Mouse (Mus musculus): ENCODE data around the gene Ccdc84. TPM values are rescaled to one million over a fixed set of nuclear protein-coding genes. Genes with fewer than 3 reads are reported as not detected.
"Not testable (repeated sequence)": the region's sequence is repeated elsewhere in the genome, so short reads cannot be mapped to it uniquely, and the experiment has no call there.

Ccdc84 gene
- total RNA-seq, 4 experiments from 2014 or later, result 1.6 to 4.5 (median 3.4) TPM

GRCm38 (mm10) chr9:44364480-44364879 lies 53.9 kb downstream of the Ccdc84 start:
- no peak for DNase-seq (ENCODE audit: low spot score in 2 of 2)

- DNase-seq (ENCODE audit: low spot score in 2 of 2), result not testable (repeated sequence)
Measured at GRCm38 (mm10) chr9:44361931-44362330, 56.4 kb downstream of the Ccdc84 start.

- DNase-seq (ENCODE audit: low spot score in 2 of 2), result peak; percentile 86 to 92
Measured at GRCm38 (mm10) chr9:44361190-44361917, 57.0 kb downstream of the Ccdc84 start, which contains the start of gene Vps11. TSS of gene Vps11 (minus strand) at chr9:44361670.

Small RNA genes lying within 50 kb of the gene (microRNA-seq; reads per million reads assigned to microRNA genes)
- gene Mir7085, result 3.3 reads per million

Other genes with a start within 250 kb of the Ccdc84 start
- gene Cbl, start 184.5 kb downstream of the Ccdc84 start, total RNA-seq (2022), result 10 to 100 TPM in 1 of 4 experiments, 1 to 10 TPM in 3; 5.1 to 10.2 (median 7.3) TPM
- gene Ccdc153, start 177.9 kb downstream of the Ccdc84 start, total RNA-seq (2022), result not detected
- gene Pdzd3, start 167.1 kb downstream of the Ccdc84 start, total RNA-seq (2022), result 1 to 10 TPM in 1 of 4 experiments, under 1 TPM in 3; 0.56 to 1.0 (median 0.95) TPM
- 10 to 100 TPM; 20.5 to 24.7 (median 22.6) TPM for gene Nlrx1, start 150.0 kb downstream of the Ccdc84 start, total RNA-seq (2022)
- gene Abcg4, start 130.0 kb downstream of the Ccdc84 start, total RNA-seq (2022), result under 1 TPM; 0.12 to 0.70 (median 0.30) TPM
- 1 to 10 TPM; 4.5 to 9.6 (median 7.2) TPM for gene Hinfp, start 112.9 kb downstream of the Ccdc84 start, total RNA-seq (2022)
- 10 to 100 TPM; 10.4 to 18.9 (median 15.2) TPM for gene C2cd2l, start 98.3 kb downstream of the Ccdc84 start, total RNA-seq (2022)
- 10 to 100 TPM; 10.9 to 14.8 (median 13.0) TPM for gene Dpagt1, start 92.5 kb downstream of the Ccdc84 start, total RNA-seq (2022)
- gene H2afx, start 83.9 kb downstream of the Ccdc84 start, total RNA-seq (2022), result 10 to 100 TPM in 1 of 4 experiments, 1 to 10 TPM in 3; 7.8 to 10.3 (median 8.7) TPM
- gene Hmbs, start 74.3 kb downstream of the Ccdc84 start, total RNA-seq (2022), result 10 to 100 TPM; 24.2 to 26.1 (median 25.2) TPM
- gene Vps11, start 56.9 kb downstream of the Ccdc84 start, total RNA-seq (2022), result 10 to 100 TPM; 17.6 to 19.0 (median 18.3) TPM
- gene Hyou1, start 39.1 kb downstream of the Ccdc84 start, total RNA-seq (2022), result 10 to 100 TPM; 24.2 to 32.0 (median 25.9) TPM
- 100 to 1,000 TPM in 3 of 4 experiments, 10 to 100 TPM in 1; 96.0 to 131 (median 127) TPM for gene Slc37a4, start 21.7 kb downstream of the Ccdc84 start, total RNA-seq (2022)
- 100 to 1,000 TPM; 854 to 938 (median 914) TPM for gene Rps25, start 11.4 kb downstream of the Ccdc84 start, total RNA-seq (2022)
- 10 to 100 TPM; 17.5 to 23.0 (median 19.5) TPM for gene Trappc4, start 11.0 kb downstream of the Ccdc84 start, total RNA-seq (2022)
- gene Foxr1, start 22.6 kb upstream of the Ccdc84 start, total RNA-seq (2022), result not detected
- under 1 TPM in 2 of 4 experiments, not detected in 2; 0.29 to 0.54 TPM for gene Upk2, start 36.4 kb upstream of the Ccdc84 start, total RNA-seq (2022)
- gene Bcl9l, start 64.3 kb upstream of the Ccdc84 start, total RNA-seq (2022), result 10 to 100 TPM; 36.4 to 43.8 (median 41.7) TPM
- gene Cxcr5, start 143.3 kb upstream of the Ccdc84 start, total RNA-seq (2022), result not detected
- gene Ddx6, start 186.3 kb upstream of the Ccdc84 start, total RNA-seq (2022), result 10 to 100 TPM; 71.3 to 85.3 (median 74.4) TPM

Measured in gastrocnemius, adult 8-10 months (tissue).